Mouse (Mus musculus) limb, embryonic 14.5 days (tissue): Measurements from ENCODE around the gene Bcl10. TPM values are rescaled to one million over a fixed set of nuclear protein-coding genes. Genes with fewer than 3 reads are reported as not detected.

Experiments
- ATAC-seq: fragments of 200-750 bp; cut with Nextera tagmentation; 2 replicates; pipeline ENCODE4 v1.8.0; 2017; ENCODE audit warnings: low read depth, moderate number of reproducible peaks, moderate TSS enrichment; ENCODE audit not compliant: low FRiP score
- DNase-seq: peaks from one replicate; pipeline ENCODE4 v3.0.0-alpha.2; 2015; ENCODE audit warnings: low spot score
- H3K27ac ChIP-seq: fragments of 300-500 bp; sonication (generic); replicated peaks from 2 replicates; pipeline ENCODE4 v1.5.1; 2014; ENCODE audit warnings: low read depth, mild to moderate bottlenecking, low read length, moderate library complexity, mixed read lengths
- H3K27me3 ChIP-seq: fragments of 300-500 bp; sonication (generic); 2 replicates; pipeline ENCODE4 v1.6.1; 2014; ENCODE audit warnings: low read length, mixed read lengths; ENCODE audit not compliant: control insufficient read depth, insufficient read depth
- H3K36me3 ChIP-seq: fragments of 300-500 bp; sonication (generic); 2 replicates; pipeline ENCODE4 v1.6.1; 2014; ENCODE audit warnings: mild to moderate bottlenecking, low read length, moderate library complexity, mixed read lengths; ENCODE audit not compliant: control insufficient read depth, insufficient read depth
- H3K4me1 ChIP-seq: fragments of 300-500 bp; sonication (generic); 2 replicates; pipeline ENCODE4 v1.6.1; 2014; ENCODE audit warnings: antibody characterized with exemption, low read length, mixed read lengths; ENCODE audit not compliant: control insufficient read depth, insufficient read depth
- H3K4me2 ChIP-seq: fragments of 300-500 bp; sonication (generic); replicated peaks from 2 replicates; pipeline ENCODE4 v1.6.1; 2014; ENCODE audit warnings: low read depth, mild to moderate bottlenecking, low read length, moderate library complexity; ENCODE audit not compliant: severe bottlenecking
- H3K4me3 ChIP-seq: fragments of 300-500 bp; sonication (generic); replicated peaks from 2 replicates; pipeline ENCODE4 v1.5.1; 2014; ENCODE audit warnings: low read length
- H3K9ac ChIP-seq: fragments of 300-500 bp; sonication (generic); 2 replicates; pipeline ENCODE4 v1.6.1; 2014; ENCODE audit warnings: mild to moderate bottlenecking, low read depth, low read length, moderate library complexity; ENCODE audit not compliant: severe bottlenecking
- H3K9me3 ChIP-seq: fragments of 300-500 bp; sonication (generic); 2 replicates; pipeline ENCODE4 v1.6.1; 2016; ENCODE audit warnings: low read length; ENCODE audit not compliant: control insufficient read depth
- POLR2A ChIP-seq: fragments of 200-500 bp; IDR thresholded peaks from 2 replicates; pipeline ENCODE4 v1.8.0; 2012; ENCODE audit warnings: inconsistent platforms, mild to moderate bottlenecking, moderate library complexity, borderline replicate concordance; ENCODE audit not compliant: insufficient read depth, insufficient read length; ENCODE audit errors: extremely low read depth
- WGBS: fragments of 180-500 bp; shearing (Covaris S2); extraction: QIAGEN DNeasy Blood & Tissue Kit; methylation state at CpG from one replicate; pipeline ENCODE4 v1.1.7; 2014; 5-methylcytosine and 5-hydroxymethylcytosine counted together
- polyA plus RNA-seq, 2 experiments: library from polyadenylated mRNA; depleted of rRNA in 1 of 2; stranded (reverse) in 1 of 2; unstranded in 1 of 2; fragments of >200 nt; fragmentation: Nextera tagmentation in 1 of 2; extraction: Ambion mirVana in 1 of 2; gene quantifications; 2 replicates each; pipeline versions ENCODE4 v1.2.1 to v1.2.3; 2012 to 2014

Bcl10 gene
- polyA plus RNA-seq, 2 experiments = 25.5 to 52.9 TPM

- H3K4me1 ChIP-seq = peaks cover 8% of the 10 kb centered on the region
- H3K27me3 ChIP-seq = no peaks in the 10 kb centered on the region
- ATAC-seq (no peak), DNase-seq (no peak)
- no peak for TF ChIP-seq POLR2A
- no peaks in the 10 kb centered on the region for H3K36me3 ChIP-seq
- no peak overlapping the region for H3K4me2 ChIP-seq
- H3K4me3 ChIP-seq = no peak overlapping the region
- H3K27ac ChIP-seq = no peak overlapping the region
- no peak overlapping the region for H3K9ac ChIP-seq
- H3K9me3 ChIP-seq = no peaks in the 10 kb centered on the region
- WGBS = 74% methylated on average over 6 of the region's 6 CpGs
Measured at GRCm38 (mm10) chr3:145887430-145887971, 35.1 kb upstream of the Bcl10 start.

- peaks cover 5% of the 10 kb centered on the region for H3K4me1 ChIP-seq
- DNase-seq = no peak
- no peak for TF ChIP-seq POLR2A
- H3K27me3 ChIP-seq = no peaks in the 10 kb centered on the region
- no peaks in the 10 kb centered on the region for H3K9me3 ChIP-seq
- WGBS = 57% methylated on average over 18 of the region's 18 CpGs
- H3K4me2 ChIP-seq = no peak overlapping the region
- H3K27ac ChIP-seq = no peak overlapping the region
- no peak overlapping the region for H3K4me3 ChIP-seq
- no peak for ATAC-seq
- H3K36me3 ChIP-seq = 0 out of 2 replicates have a peak, but pooled peaks cover 4% of the 10 kb centered on the region
- H3K9ac ChIP-seq = no peak overlapping the region
Measured at GRCm38 (mm10) chr3:145890346-145891132, 32.1 kb upstream of the Bcl10 start.

DNA sequence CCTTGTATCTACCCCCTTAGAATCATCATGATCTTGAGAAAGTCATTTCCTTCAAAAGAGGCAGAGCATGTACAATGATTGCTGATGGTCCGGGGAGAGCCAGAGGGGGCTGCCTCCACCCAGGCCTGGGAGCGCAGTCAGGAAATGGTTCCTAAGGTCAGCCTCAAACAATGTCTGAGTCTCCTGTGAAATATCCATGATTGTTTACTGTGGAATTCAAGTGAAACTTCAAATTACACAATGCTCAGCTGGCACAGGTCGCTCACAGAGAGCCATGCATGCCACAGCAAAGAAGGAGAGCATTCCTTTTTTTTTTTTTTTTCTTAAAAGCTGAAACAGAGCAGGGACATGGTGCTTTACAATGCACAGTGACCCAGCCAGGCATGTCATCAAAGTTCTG, 30.2 kb upstream of the Bcl10 start:
- Histone ChIP-seq H3K4me1 (no peaks in the 10 kb centered on the region; the same call in 1 of the 2 replicates), H3K4me3 (no peak overlapping the region), H3K4me2 (no peak overlapping the region), H3K27me3 (no peaks in the 10 kb centered on the region), H3K27ac (no peak overlapping the region), H3K36me3 (0 out of 2 replicates have a peak, but pooled peaks cover 4% of the 10 kb centered on the region), H3K9ac (no peak overlapping the region), H3K9me3 (no peaks in the 10 kb centered on the region)
- no peak for TF ChIP-seq POLR2A
- no peak for ATAC-seq
- 75% methylated on average over 3 of the region's 3 CpGs for WGBS
- no peak for DNase-seq

- DNase-seq (no peak), ATAC-seq (no peak)
- no peak overlapping the region for H3K9ac ChIP-seq
- H3K4me3 ChIP-seq = no peak overlapping the region
- H3K27ac ChIP-seq = no peak overlapping the region
- no peaks in the 10 kb centered on the region for H3K9me3 ChIP-seq
- no peak overlapping the region for H3K4me2 ChIP-seq
- WGBS = 67% methylated on average over 12 of the region's 12 CpGs
- 0 out of 2 replicates have a peak, but pooled peaks cover 4% of the 10 kb centered on the region for H3K36me3 ChIP-seq
- TF ChIP-seq POLR2A = no peak
- H3K27me3 ChIP-seq = no peaks in the 10 kb centered on the region
- H3K4me1 ChIP-seq = no peaks in the 10 kb centered on the region
Measured at GRCm38 (mm10) chr3:145894131-145894530, 28.5 kb upstream of the Bcl10 start.

DNA sequence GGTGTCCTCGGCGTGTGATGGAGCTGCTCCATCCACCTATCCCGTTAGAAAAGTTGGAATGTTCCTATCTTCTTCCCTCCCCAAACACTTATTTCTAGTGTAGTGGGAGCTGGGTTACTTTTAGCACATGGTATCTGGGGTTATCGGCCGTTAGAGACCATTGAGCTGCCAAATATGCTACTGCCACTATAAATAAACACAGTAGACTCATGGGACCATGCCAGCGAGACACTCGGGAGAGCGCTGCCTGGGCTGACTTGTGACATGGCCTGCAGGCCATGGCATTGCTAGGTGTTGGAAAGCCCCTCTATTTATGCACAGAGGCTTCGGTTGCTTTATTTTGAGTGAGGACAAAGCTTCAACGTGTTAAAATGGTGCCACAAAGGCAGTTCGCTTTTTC, 24.9 kb upstream of the Bcl10 start:
- Histone ChIP-seq H3K4me3 (no peak overlapping the region), H3K9ac (no peak overlapping the region), H3K9me3 (no peaks in the 10 kb centered on the region), H3K4me2 (no peak overlapping the region), H3K4me1 (no peaks in the 10 kb centered on the region), H3K36me3 (0 out of 2 replicates have a peak, but pooled peaks cover 4% of the 10 kb centered on the region), H3K27me3 (no peaks in the 10 kb centered on the region), H3K27ac (no peak overlapping the region)
- no peak for TF ChIP-seq POLR2A
- WGBS = 79% methylated on average over 11 of the region's 11 CpGs
- DNase-seq (no peak), ATAC-seq (no peak)
